Mouse (Mus musculus) midbrain, embryonic 11.5 days (tissue): ENCODE data around the gene Epha1. TPM values are rescaled to one million over a fixed set of nuclear protein-coding genes. Genes with fewer than 3 reads are reported as not detected.

Source experiments
- ATAC-seq: fragments of 200-750 bp; cut with Nextera tagmentation; 2 replicates; pipeline ENCODE4 v1.8.0; 2017; ENCODE audit warnings: moderate TSS enrichment, moderate library complexity; ENCODE audit not compliant: low FRiP score
- DNase-seq: peaks from one replicate; pipeline ENCODE4 v3.0.0; 2015; ENCODE audit warnings: low spot score; ENCODE audit errors: missing footprints
- H3K27ac ChIP-seq: fragments of 300-500 bp; sonication (generic); 2 replicates; pipeline ENCODE4 v1.5.1; 2014; ENCODE audit warnings: low read depth, low read length
- H3K27me3 ChIP-seq: fragments of 300-500 bp; sonication (generic); 2 replicates; pipeline ENCODE4 v1.6.1; 2014; ENCODE audit warnings: mild to moderate bottlenecking, low read length, moderate library complexity, mixed read lengths; ENCODE audit not compliant: control insufficient read depth, insufficient read depth
- H3K36me3 ChIP-seq: fragments of 300-500 bp; sonication (generic); 2 replicates; pipeline ENCODE4 v1.6.1; 2014; ENCODE audit warnings: mild to moderate bottlenecking, low read length, moderate library complexity, mixed read lengths; ENCODE audit not compliant: control insufficient read depth, insufficient read depth
- H3K4me1 ChIP-seq: fragments of 300-500 bp; sonication (generic); 2 replicates; pipeline ENCODE4 v1.6.1; 2014; ENCODE audit warnings: low read length; ENCODE audit not compliant: control insufficient read depth, insufficient read depth
- H3K4me2 ChIP-seq: fragments of 300-500 bp; sonication (generic); 2 replicates; pipeline ENCODE4 v1.6.1; 2014; ENCODE audit warnings: mild to moderate bottlenecking, moderate library complexity
- H3K4me3 ChIP-seq: fragments of 300-500 bp; sonication (generic); 2 replicates; pipeline ENCODE4 v1.5.1; 2014; ENCODE audit warnings: low read depth, low read length
- H3K9ac ChIP-seq: fragments of 300-500 bp; sonication (generic); 2 replicates; pipeline ENCODE4 v1.6.1; 2014; ENCODE audit warnings: low read length
- H3K9me3 ChIP-seq: fragments of 300-500 bp; sonication (generic); 2 replicates; pipeline ENCODE4 v1.6.1; 2016; ENCODE audit warnings: low read length; ENCODE audit not compliant: control insufficient read depth
- WGBS: fragments of 180-500 bp; shearing (Covaris S2); extraction: QIAGEN DNeasy Blood & Tissue Kit; methylation state at CpG from one replicate; pipeline ENCODE4 v1.1.7; 2014; 5-methylcytosine and 5-hydroxymethylcytosine counted together
- polyA plus RNA-seq: library from polyadenylated mRNA; unstranded; fragments of >200 nt; fragmentation: Nextera tagmentation; extraction: Ambion mirVana; gene quantifications from 2 replicates; pipeline ENCODE4 v1.2.1, GENCODE M21; 2014

Epha1 gene
- 0.30 and 0.66 TPM in 2 replicates for polyA plus RNA-seq

DNA sequence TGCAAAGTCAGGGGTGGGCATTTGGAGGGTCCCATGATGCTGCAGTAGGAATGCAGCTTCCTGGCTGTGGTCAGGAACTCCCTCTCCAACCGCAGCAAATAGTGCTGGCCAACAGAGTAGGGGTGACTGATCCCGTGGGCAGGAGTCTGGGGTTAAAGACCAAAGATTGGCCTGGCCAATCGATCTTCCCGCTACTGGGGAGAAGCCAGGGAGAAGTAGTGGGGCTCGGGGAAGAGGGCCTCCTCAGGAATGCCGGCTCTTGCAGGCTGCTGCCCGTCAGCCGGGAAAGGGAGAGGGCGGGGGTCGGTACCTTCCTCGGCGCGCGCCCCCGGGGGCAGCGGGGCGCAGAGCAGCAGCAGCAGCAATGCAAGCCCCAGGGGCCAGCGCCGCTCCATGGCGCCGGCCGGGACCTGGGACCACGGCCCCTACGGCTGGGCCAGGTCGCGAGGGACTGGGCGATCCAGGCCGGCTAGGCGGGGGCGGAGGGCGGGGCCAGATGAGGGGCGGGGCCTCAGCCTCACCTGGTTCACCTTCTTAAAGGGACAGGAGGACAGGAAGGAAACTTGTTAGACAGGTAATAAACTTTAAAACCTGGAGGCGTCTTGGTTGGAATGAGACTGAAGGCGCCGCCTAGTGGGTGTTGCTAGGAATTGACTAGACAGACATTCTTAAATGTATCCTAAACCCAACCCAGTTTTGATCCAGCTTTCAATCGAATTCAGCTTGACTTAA is at the start of gene Epha1:
Gene Epha1, minus strand, starts transcription at position 453 of the 732 bp plus-strand sequence.
- peaks cover 13% of the 10 kb centered on the region for H3K27me3 ChIP-seq
- ATAC-seq (peak; percentile 79), DNase-seq (peak; percentile 94)
- WGBS: 1% methylated on average over 36 of the region's 36 CpGs
- no peaks in the 10 kb centered on the region for H3K36me3 ChIP-seq
- H3K9me3 ChIP-seq: no peaks in the 10 kb centered on the region
- H3K9ac ChIP-seq: peak within 1 kb of the TSS; percentile 45
- peak within 1 kb of the TSS; percentile 91 for H3K4me2 ChIP-seq
- H3K27ac ChIP-seq: no peak within 1 kb of the TSS
- peaks cover 13% of the 10 kb centered on the region for H3K4me1 ChIP-seq
- H3K4me3 ChIP-seq: peak within 1 kb of the TSS; percentile 46

DNA sequence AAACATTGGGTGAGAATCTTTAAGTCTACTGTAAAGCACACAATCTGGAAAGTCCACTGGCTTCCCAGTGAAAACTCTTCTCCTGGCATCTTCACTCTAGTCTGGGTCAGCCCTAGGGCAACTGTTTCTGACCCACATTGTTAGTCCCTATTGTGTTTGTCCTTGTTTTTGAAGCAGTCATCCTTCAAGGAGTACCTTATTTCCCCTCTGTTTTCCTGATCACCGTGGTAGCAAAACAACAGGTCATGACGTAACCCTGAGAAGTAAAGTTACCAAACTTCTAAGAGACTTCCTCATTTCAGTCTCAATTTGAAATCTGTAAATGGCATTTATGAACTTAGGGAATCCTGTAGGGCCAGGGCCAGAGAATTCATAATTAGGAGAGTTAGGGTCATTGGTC is 48.4 kb upstream of the Epha1 start:
- no peak for DNase-seq
- no peaks in the 10 kb centered on the region for H3K4me1 ChIP-seq
- no peak overlapping the region for H3K27ac ChIP-seq
- ATAC-seq: no peak
- 81% methylated on average over 2 of the region's 2 CpGs for WGBS
- no peaks in the 10 kb centered on the region for H3K27me3 ChIP-seq
- H3K4me2 ChIP-seq: no peak overlapping the region
- no peaks in the 10 kb centered on the region for H3K9me3 ChIP-seq
- H3K4me3 ChIP-seq: no peak overlapping the region
- H3K9ac ChIP-seq: no peak overlapping the region
- H3K36me3 ChIP-seq: no peaks in the 10 kb centered on the region

DNA sequence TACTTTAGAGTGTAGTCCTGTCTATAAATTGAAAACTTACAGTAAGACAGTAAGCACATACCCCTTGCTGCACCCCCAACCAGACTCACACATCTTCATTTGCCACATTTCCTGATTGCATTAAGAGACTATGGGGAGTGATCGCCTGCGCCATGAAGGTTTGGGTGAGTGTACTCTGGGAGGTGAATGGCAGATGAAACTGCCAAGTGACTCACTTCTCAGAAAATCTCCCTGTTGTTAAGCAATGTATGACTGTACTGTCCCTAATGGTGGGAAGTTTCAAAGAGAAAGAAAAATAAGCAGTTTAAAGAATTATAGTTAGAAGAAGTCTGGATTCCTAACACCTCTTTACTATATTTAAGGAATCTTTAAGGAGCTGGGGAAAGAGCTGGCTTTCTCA is 46.4 kb upstream of the Epha1 start:
- Histone ChIP-seq H3K9ac (no peak overlapping the region), H3K27me3 (no peaks in the 10 kb centered on the region), H3K9me3 (no peaks in the 10 kb centered on the region), H3K36me3 (no peaks in the 10 kb centered on the region), H3K27ac (no peak overlapping the region), H3K4me2 (no peak overlapping the region), H3K4me1 (no peaks in the 10 kb centered on the region), H3K4me3 (no peak overlapping the region)
- 86% methylated on average over 2 of the region's 2 CpGs for WGBS
- DNase-seq: no peak
- ATAC-seq: no peak

DNA sequence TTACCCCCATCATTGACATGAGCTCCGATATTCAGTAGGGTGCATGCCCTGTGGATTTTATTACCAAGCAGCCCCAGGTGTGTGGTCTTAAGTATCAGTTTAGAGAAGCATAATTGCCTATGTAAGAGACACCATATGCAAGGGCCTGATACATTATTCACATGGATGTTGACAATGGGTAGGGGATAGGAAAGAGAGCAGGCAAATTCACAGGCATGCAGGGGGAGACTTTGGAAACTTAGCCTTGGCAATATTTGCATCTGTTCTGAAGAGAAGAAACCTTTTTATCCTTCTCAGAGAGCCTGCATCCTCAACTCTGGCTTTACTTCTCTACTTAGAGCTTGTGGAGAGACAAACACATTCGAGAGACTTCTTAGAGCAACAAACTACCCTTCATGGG is 32.1 kb upstream of the Epha1 start, which contains the start of gene Tas2r135:
Gene Tas2r135, plus strand, starts transcription at position 301 of the 400 bp plus-strand sequence.
- Histone ChIP-seq H3K9ac (no peak within 1 kb of the TSS), H3K4me2 (no peak within 1 kb of the TSS), H3K9me3 (no peaks in the 10 kb centered on the region), H3K27ac (no peak within 1 kb of the TSS), H3K4me3 (no peak within 1 kb of the TSS), H3K36me3 (no peaks in the 10 kb centered on the region), H3K27me3 (no peaks in the 10 kb centered on the region), H3K4me1 (no peaks in the 10 kb centered on the region)
- DNase-seq (no peak), ATAC-seq (no peak)
- WGBS: 92% methylated on average over 2 of the region's 2 CpGs

DNA sequence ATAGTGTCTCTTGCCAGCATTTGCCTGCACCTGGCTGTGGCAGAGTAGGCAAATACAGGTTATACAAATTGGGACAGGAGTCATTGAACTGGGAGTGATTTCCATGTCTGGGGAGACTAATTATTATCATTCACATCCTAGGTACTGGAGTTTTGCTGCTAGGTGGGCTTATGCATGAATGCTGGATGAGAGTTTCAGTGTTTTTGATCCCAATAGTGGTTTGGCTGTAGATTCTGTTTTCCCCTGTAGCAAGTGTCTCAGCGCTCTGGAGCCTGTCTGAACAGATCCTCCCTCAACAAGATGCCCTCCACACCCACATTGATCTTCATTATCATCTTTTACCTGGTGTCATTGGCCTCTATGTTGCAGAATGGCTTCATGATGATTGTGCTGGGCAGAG is 26.9 kb upstream of the Epha1 start, which contains the start of gene Tas2r143:
Gene Tas2r143, plus strand, starts transcription at position 301 of the 400 bp plus-strand sequence.
- Histone ChIP-seq H3K27me3 (no peaks in the 10 kb centered on the region), H3K36me3 (no peaks in the 10 kb centered on the region), H3K4me3 (no peak within 1 kb of the TSS), H3K9me3 (no peaks in the 10 kb centered on the region), H3K9ac (no peak within 1 kb of the TSS), H3K4me1 (no peaks in the 10 kb centered on the region), H3K4me2 (no peak within 1 kb of the TSS), H3K27ac (no peak within 1 kb of the TSS)
- WGBS: 81% methylated on average over 1 of the region's 1 CpGs
- no peak for DNase-seq
- no peak for ATAC-seq

DNA sequence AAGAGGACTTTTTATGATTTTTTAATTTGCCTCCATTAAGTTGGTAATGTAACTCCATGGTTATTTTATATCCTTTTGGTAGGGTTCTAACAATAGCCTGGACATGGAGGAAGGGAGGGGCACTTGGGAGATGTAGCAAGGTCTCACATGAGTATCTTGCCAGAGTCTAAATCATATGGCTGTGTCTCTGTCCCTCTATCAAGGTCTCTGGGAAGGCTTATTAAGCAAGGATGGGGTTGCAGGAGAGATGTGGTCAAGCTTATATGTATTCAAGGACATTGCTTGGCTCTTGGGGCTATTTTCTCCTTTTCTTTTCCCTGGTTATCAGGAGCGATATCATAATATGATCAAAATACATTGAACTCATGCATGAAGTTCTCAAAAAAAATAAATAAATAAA is 25.9 kb upstream of the Epha1 start:
- Histone ChIP-seq H3K9me3 (no peaks in the 10 kb centered on the region), H3K36me3 (no peaks in the 10 kb centered on the region), H3K27ac (no peak overlapping the region), H3K27me3 (no peaks in the 10 kb centered on the region), H3K4me3 (no peak overlapping the region), H3K4me2 (no peak overlapping the region), H3K4me1 (no peaks in the 10 kb centered on the region), H3K9ac (no peak overlapping the region)
- WGBS: 100% methylated on average over 1 of the region's 1 CpGs
- no peak for ATAC-seq
- DNase-seq: no peak

DNA sequence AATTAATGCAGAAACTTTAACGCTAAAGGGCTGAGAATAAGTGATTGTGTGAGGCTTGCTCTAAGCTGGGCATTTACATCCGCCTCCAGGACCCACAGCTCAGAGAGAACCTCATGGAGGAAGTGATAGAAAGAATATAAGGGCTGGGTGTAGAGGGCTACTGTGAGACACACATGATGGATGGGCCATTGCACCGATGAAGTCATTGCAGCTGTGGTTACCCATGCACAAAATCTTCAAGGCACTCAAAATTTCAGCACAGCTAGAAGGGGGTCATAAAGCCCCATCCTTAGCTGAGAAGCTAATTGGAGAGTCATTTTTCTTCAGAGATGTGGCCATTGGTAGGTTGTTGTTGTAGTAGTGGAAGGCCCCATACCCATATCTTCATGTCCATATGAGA is 25.2 kb upstream of the Epha1 start:
- no peaks in the 10 kb centered on the region for H3K9me3 ChIP-seq
- no peak overlapping the region for H3K27ac ChIP-seq
- no peak overlapping the region for H3K9ac ChIP-seq
- H3K4me1 ChIP-seq: no peaks in the 10 kb centered on the region
- H3K4me2 ChIP-seq: no peak overlapping the region
- ATAC-seq (no peak), DNase-seq (no peak)
- 89% methylated on average over 3 of the region's 3 CpGs for WGBS
- H3K4me3 ChIP-seq: no peak overlapping the region
- H3K27me3 ChIP-seq: no peaks in the 10 kb centered on the region
- H3K36me3 ChIP-seq: no peaks in the 10 kb centered on the region

DNA sequence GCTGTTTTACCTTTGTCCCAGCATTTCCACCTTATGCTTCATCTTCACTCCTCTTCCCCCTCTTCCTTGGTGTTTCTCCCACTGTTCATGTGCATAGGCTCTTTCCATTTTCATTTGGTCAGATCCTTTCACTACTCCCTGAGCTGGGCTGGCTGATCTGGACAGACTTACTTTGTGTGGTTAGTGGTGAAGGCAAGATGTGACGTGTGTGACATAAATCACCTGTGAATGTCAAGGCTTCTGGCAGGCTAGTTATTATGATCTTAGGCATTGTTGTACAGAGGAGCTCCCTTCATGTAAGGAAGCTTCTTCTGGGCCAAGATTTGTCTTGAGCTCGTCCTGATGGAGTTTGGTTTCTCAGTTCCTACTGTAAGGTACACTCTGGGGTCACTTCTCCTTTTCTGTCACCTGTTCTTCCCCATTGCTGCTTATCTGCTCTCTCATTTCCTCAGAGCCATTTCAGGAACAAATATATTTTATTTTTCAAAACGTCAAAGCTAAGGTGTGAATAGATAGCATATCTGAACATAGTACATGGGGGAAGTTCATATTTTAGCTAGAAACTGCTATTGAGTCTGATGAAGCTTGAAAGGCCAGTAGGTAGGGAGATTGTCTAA is 24.1 kb upstream of the Epha1 start:
- no peak overlapping the region for H3K4me2 ChIP-seq
- ATAC-seq (no peak), DNase-seq (no peak)
- no peaks in the 10 kb centered on the region for H3K27me3 ChIP-seq
- no peak overlapping the region for H3K27ac ChIP-seq
- H3K9me3 ChIP-seq: no peaks in the 10 kb centered on the region
- H3K9ac ChIP-seq: no peak overlapping the region
- no peak overlapping the region for H3K4me3 ChIP-seq
- WGBS: 81% methylated on average over 3 of the region's 3 CpGs
- no peaks in the 10 kb centered on the region for H3K36me3 ChIP-seq
- no peaks in the 10 kb centered on the region for H3K4me1 ChIP-seq

DNA sequence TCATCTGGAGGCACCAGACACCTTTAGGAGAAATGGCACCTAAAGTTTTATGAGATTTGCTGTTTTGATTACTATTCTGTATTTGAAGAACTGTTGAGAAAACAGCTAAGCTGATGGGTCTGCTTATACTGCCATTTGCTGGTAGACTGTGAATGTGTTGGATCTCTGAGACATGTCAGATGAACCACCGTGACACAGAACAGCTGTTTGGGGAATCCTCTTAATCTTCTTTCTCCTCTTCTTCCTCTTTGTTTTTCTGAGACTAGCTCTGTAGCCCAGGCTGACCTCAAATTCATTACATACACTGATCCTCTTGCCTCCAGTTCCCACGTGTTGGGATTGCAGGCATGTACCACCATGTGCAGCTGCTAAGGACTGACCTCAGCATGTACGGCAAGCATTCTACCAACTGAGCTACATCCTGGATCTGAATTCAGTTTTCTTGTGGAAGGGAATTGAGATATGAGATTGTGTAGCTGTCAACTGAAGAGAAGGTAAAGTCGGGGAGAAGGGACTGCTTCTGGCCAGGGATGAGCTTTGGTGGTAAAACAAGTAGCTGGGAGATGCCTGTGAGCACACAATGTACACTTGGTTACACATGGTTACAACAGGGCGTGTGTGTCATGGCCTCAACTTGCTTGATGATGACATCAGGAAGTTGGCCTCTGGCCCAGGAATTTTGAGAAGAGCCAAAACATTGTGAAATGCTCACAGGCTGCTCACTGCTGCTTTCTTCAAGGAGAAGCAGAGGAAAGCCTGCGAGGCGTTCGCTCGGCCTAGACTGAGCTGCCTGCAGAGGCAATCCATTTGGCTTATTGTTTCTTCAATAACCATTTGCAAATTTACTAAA is 23.1 kb upstream of the Epha1 start:
- no peaks in the 10 kb centered on the region for H3K27me3 ChIP-seq
- ATAC-seq (no peak), DNase-seq (no peak)
- H3K4me2 ChIP-seq: no peak overlapping the region
- H3K36me3 ChIP-seq: no peaks in the 10 kb centered on the region
- H3K4me3 ChIP-seq: no peak overlapping the region
- 78% methylated on average over 9 of the region's 9 CpGs for WGBS
- no peak overlapping the region for H3K27ac ChIP-seq
- no peak overlapping the region for H3K9ac ChIP-seq
- no peaks in the 10 kb centered on the region for H3K9me3 ChIP-seq
- H3K4me1 ChIP-seq: no peaks in the 10 kb centered on the region
